Mouse (Mus musculus) c-Kit-positive CD71-positive TER-119-negative erythroid progenitor cells, embryonic 14.5 days (primary cell): ENCODE results near the gene Kif21b.
A peak's percentile ranks its signal among the peaks of the same experiment; 100 is the strongest.

ENCODE experiments used
- DNase-seq: peaks from one replicate; pipeline ENCODE4 v3.0.0-alpha.2; 2013; ENCODE audit warnings: low read depth

Kif21b gene

DNA sequence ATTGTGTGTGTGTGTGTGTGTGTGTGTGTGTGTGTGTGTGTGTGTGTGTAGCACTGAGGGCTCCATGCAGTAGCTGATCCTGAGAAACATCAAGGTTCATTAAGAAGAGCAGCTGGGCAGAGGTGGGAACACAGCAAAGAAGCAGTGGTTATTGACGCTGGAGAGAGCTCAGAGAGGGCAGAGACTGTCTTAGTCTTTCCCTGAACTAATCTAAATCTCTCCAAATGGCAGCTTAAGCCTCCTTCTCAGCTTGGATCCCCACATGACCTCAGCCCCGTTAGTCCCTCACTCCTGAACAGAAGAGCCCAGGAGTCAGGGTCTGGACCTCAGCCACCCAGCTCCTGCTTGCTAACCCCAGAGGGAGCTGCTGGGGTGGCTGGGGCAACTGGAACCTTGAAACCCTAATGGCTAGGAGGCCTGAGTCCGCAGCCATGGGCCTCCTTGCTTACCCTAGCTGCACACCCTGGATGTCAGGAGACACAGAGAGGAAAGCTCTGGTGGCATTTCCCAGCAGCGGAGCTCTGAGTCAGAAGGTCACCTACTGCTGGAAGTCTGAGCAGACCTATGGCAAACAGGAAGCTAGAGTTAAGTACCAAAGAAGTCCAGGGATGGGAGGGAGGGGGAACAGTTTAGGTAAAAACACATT, 2.1 kb upstream of the Kif21b start:
- DNase-seq: no peak

DNA sequence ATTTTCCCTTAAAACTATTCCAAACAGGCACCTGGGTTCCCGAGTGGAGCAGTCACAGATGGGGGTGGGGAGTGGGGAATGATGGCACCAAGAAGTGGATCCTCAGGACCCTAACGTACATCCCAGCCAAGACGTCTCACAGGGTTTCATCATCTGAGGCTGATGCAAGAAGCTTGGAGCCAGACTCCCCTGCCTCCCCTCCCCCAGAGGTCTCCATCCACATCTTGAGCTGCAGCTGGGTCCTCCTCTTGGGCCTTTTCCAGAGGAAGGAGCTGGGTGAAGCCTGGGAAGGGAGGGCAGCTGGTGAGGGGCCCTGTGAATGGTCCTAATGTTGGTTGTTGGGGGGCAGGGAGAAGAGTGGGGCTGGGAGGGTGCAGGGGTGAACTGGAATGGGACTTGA, 1.1 kb upstream of the Kif21b start:
- DNase-seq: no peak

DNA sequence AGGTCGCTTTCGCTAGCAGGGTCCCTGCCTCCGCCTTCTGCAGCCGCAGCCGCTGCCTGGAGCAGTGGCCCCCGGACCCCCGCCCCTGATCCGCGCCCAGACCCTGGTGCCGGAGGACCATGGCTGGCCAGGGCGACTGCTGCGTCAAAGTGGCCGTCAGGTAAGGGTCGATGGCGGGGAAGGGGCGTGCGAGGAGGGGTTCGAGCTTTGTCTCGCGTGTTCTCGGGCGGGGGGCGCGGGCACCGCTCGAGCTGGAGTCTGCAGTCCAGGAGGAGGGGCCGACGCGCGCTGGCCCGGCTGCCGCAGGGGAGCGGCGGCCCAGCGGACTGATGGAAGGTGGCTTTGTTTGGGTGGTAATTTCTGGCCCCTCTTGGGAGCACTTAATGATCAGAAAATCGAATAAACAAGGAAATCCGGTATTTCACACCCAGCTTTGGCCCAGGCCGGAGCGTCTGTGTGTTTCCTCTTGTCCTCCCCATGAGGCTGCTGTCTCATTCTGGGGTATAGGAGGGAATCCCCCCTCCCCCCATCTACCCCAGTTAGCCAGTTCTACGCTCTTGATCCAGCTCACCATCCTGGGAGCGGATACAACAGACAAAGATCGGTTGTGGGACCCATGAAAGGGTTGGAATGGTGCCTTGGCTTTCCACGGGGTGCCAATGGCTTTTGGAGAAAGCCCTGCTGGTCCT, 558 bp downstream of the Kif21b start:
- DNase-seq: no peak

DNA sequence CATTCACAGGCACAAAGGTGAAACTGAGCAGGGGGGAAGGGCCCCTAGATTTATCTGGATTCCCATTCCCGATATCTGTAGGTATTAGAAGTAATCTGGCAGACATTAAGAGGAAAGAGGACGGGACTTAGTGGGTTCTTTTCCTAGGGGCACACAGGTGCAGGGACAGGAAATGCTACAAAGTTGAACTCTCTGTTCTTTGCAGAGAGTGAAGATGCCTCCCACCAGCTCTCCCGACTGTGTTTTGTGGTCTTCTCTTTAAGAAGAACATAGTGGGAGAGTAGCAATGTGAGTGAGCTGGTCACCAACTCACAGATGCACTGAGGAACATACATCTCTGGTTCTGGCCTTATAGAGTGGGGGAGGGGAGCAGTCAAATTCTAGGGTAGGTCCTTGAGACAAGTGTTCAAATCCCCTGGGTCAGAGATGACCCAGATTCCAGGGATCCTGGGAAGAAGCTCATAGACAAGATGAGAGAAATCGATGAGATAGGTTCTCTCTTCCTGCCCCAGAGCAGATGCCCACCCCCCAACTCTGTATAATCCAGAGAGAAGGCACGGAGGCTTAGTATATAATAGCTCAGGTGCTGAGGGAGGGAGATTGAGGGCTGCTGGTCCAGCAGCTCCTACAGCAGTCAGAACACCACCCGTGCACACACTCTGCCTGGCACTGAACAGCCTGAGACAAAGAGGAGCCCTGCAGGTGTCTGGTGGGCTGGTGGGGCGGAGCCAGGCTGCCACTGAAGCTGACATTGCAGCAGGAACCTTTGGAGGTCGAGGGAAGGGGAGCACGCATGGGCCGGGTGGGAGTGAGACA, 1.4 kb downstream of the Kif21b start:
- no peak for DNase-seq

DNA sequence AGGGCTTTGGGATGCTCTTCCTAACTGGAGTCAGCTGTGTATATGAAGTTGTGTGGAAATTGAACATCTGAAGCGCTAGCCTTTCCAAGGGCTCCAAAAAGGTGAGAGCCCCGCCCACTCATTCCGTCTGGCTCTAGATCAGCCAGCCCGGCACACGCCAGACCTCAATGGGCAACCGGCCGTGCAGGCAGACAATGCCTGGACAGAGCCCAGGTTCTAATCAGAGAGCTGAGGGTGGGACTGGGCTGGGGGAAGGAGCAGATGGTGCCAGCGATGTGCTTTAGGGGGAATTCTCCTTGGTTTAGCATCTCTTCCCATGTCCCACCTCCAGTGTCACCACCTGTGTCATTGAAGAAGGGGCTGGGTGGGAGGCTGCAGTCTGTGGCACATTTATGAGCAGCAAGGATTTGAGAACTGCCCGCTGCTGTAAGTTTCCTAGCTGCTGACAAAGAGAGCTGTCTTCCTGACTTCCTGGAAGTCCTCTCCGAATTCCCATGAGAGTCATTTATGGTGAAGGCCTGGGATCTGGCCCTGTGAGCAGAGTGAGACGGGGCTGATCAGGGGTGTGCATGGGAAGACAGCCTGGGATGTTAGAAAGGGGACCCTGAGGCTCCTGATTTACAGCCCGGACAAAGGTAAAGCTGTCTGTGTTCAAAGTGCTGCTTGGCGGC, 2.5 kb downstream of the Kif21b start:
- no peak for DNase-seq

DNA sequence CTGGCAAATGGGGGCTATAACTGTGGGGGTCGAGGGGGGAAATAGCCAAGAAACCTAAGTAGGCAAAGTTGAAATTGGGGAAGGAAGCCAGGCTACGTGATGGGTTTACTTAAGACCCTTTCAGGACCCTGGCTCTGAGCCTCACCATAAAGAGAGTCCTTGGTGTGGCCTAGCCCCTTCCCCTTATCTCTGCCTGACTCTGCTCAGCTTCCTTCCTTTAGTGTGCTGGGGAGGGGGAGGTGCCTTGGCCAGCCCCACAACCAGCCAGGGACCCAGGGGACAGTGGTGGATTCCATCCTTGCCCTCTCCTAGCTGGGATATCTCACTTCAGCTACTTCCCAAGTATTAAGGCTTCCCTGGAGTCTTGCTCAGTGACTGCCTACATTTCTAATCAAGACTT, 3.4 kb downstream of the Kif21b start:
- DNase-seq: no peak

DNA sequence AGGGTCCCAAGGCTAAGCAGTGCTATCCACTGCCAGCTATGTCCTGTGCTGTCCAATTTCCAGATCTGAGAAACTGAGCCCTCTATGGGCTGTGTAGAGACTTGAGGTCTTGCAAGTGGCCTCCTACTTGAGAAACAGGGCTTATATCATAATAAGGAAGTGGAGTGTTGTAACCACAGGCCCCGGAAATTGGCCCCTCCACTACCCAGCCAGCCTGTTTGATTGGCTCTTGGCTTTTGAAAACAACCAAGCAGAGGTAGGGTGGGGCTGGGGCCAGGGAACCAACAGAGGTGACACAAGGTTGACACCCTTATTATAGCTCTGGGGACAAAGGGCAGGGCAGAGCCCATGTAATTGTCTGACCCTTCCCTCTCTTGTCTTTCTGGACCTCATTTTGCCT, 3.9 kb downstream of the Kif21b start:
- peak; percentile 84 for DNase-seq

DNA sequence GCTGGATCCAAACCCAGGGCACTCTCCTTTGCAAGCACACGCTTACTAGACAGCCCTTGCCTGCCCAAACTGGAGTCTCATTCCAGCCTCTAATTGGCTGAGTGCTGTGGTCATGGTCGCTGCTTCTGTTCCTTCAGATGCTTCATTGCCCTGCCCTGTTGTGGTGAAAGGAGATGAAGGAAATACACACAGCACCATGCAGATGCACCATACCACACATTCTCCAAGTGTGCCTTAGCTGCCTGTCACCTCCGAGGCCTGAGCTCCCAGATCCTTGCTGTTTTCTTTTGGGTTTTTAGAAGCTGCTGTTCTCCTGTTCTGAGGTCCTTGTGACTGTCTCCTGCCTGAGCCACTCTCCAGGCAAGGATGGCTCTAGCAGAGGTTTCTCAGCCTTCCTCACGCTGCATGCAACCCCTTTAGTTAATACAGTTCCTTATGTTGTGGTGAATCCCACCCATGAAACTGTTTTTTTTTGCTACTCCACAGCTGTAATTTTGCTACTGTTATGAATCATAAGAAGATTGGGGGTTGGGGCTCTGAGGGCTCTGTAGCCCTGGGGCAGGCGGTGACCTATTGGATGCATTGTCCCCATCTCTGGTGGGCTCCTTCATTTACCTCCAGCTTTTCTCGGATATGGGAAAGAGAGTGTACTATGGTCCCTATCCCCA, 4.7 kb downstream of the Kif21b start:
- no peak for DNase-seq

DNA sequence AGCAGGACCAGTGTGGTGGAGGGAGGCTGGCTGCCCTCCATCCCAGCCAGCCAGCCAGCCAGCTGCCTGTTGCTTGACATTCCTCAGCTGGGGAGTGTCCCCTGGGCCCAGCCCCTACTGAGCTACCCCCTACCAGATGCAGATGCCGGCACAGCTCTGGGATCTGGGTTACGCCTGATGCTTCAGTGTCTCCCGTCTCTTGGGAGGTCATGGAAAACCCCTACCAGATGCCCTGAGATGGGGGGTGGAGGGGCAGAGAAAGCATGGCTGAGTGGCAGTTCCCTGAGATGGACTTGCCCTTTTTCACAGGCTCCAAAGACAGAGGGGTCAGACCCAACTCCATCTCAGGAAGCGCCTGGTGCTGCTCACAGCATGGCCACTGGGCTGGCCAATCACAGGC, 5.4 kb downstream of the Kif21b start:
- DNase-seq: no peak

DNA sequence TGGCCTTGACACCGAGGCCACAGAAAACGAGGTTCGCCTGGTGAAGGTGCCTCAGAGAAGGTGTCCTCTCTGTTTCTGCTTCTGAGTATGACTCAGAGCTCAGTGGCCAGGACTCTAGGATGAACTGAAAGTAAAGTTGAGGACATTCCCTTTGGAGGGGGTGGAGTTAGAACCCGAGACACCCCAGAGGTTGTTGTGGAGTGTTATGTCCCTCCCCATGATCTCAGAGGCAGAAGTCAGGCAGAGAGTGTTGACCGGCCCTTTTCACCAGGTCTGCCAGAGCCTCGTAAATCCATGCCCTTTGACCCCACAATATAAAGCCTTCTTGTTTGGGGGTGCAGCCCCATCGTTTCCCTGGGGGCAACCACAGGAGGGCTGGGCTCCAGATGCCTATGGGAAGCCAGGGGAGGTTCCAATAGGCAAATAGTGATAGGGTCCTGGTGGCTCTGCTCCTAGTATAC, 5.9 kb downstream of the Kif21b start:
- DNase-seq: no peak

DNA sequence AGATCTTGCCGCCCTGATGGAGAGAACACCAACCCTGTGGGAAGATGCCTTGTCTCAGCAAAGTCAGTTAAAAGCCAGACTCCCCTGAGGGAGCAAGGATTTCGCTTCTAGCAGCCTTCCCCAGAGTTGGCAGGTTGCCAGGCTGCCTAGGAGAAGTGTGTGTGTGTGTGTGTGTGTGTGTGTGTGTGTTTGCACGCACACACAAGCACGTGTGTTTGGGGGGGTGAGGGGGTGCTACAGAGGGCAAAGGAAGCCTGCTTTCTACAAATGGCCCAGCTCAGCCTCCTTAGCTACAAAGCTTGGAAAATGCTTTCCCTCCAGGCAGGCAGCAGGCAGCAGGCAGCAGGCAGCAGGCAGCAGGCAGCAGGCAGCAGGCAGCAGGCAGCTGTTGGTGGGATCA, 6.4 kb downstream of the Kif21b start:
- no peak for DNase-seq

DNA sequence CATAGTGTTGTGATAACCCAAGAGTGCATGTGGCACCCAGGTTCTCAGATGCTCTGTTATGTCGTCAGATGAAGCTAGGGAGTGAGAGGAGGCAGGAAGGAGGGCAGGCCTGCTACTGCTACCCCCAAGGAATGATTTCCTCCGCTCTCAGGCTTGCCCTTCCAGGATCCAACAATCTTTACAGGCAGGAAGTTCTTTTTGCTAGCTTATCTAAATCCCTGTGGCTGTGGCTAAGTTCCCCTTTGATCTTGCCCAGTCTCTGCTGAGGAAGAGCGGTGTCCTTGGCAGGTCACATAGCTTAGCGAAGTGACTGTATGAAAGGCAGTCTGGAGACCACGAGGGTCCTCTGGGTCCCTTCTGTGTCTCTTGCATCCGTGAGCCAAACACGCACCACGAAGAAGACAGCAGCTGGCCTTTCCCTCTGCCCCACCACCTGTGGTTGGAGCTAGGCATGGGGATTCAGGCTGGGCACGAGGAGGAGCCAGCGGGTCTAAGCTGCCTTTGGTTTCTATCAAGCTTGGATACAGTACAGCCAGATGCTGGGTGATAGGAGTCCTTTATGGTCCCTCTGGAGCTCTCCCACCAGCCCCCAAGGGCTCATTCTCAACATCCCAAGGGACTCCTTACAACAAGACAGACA, 7.1 kb downstream of the Kif21b start:
- no peak for DNase-seq

DNA sequence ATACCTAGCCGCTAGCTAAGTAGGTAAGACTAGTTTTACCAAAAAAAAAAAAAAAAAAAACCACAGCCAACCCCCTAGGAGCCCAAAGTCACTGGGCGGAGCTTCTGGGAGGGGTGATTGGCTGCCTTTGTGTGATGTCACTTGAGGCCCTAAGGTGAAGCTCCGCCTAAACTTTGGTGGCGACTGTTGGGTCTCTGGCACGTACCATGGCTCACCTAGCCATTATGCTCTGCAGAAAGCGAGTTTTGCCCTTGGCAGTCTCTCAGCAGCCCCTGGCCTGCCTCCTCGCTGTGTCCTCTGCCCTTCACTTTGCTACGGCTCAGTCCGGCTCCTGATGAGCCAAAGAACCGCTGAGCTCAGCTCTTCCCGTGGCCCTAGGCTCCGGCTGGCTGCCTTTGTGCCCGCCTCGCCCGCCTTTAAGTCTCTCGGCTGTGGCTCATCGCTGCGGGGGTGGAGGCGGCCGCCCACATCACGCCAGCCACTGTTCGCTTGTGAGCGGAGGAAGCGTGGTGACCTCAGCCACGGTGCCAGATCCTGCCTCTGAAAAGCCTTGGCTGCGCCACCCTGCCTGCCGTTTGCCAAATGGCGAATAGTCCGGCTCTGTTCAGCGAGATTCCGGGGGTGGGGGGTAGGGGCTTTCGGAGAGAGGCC, 8.9 kb downstream of the Kif21b start:
- DNase-seq: peak; percentile 97

DNA sequence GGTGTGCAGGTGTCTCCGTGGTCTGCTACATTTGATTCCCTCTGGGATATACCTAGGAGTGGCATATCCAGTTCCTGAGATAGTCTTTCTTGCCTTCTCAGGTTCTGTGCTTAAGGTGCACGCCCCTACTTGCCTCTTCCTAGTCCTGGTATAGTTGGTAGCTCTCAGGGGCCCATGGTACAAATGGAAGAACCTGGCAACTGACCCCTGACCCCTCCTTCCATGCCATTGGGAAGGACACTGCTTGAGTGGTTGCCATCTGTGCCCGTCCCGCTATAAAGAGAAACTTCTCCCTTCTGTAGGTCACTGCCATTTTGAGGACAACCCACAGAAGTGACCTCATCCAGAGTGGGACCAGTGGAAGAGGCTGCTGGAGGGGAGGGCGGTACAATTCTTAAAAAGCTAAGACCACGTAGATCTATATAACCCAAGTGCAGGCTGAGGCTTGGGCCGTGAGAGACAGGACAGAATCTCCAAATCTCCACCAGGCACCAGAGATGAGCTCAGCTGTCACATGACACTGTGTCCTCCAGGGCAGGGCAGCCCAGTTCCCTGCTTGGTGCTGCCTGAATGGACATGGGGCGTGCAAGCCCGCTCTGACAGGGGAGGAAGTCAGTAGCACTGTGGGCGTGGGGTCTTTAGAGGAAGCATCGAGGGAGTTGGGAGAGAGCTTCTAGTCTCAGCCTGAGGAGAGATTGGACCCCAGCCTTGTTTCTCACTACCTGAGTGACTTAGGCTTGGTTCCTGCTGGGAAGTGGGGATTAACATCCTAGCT, 10.2 kb downstream of the Kif21b start:
- no peak for DNase-seq

DNA sequence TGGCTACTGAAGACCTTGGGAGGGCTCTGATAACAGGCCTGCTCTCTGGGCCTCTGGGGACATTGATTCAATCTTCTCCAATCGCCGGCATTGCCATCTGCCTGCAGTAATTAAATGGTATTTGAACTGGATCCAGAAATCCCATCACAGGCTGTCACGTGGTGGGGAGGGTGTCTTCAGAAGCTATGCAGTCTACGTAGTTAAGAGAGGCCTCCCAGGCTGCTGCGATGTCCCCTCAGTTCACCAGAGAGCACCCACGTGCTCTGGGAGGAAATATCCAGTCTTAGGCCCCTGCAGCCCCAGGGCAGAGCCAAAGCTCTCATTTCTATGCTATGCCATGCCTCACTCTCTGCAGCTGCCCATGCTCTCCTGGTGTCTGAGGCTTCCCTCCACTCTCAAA, 11.1 kb downstream of the Kif21b start:
- no peak for DNase-seq

DNA sequence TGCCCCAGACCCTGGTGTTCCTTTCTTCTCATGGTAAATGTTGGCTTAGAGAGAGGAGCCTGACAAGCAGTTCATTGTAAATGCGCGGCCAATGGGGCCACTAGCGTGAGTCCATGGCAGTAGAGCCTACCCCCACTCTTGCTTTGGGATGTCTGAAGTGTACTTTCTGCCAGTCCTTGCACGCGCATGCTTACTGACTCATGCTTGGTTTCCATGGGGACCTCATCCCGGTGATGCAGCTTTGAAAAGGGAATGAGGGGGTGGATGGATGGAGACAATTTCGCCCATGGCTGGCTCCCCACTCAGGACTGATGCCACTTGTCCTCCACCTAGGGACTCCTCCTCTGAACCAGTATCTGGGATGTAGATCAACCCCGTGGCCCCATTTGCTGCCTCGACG, 12.3 kb downstream of the Kif21b start:
- DNase-seq: no peak

DNA sequence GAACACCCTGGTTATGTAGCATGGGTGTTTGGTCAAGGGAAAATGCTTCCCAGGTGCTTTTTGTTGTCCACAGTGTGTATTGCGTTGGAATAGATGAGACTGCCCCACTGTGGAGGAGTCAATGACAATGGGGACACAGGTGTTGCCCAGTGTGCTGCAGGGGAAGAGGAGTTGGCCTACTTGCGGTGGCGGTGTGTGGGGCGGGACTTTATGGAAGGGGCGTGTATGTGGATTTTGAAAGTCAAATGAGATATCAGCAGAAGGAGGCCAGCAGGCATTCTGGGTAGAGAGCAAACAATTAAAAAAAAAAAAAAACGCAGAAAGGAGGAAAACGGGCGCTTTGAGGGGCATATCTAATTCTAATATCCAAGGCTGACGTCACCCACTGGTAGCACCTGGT, 18.5 kb downstream of the Kif21b start:
- no peak for DNase-seq

DNA sequence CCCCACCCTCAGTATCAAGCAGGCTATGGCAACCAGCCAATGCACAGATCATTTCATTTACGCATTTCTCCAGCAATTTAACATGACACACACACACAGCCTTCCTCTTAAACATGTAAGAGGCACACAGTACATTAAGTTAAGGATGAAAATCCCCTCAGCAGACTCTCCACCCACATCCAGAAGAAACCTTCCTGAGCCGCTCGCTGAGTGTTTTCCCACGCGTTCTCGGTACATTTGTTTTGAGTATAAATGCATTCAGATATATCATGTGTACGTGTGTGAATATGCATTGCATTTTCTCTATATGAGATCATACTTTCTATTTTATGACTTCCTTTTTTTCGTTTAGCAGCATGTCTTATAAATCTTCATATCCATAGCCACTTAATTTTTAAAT, 20.2 kb downstream of the Kif21b start:
- DNase-seq: no peak

DNA sequence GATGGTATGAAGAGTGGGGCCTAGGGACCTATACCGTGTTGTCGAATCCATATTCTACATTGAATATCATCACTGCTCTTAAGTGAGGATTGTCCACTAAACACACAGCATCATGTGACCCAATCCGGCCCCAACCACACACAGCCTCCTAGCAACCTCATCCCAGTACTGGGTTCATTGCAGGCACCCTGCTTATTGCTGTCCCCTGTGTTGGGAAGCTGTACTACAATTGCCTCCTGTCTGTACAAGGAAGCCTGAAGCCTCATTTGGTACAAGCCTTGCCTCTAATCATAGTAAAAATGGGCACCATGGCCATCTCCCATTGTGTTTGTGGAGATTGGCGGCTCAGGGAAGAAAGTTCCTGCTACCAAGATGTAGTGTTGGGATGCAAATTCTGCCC, 25.1 kb downstream of the Kif21b start:
- DNase-seq: no peak

DNA sequence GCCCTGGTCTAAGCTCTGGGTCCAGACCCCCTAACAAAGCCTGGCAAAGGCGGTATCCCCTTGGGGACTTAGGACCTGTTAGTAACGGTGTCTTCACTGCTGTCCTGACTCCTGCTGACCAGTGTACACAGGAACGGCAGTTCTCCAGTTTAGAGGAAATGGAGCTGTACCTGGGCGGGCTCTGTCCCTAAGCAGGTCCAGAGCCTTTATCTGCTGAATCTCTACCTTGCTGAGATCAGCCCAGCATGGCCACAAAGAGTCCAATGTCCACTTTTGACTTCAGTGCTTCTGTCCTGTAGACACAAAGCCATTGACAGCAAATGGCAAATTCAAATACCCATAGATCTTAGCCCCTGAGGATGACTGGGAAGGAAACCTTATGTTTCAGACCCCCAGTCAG, 25.8 kb downstream of the Kif21b start:
- no peak for DNase-seq
